Mouse (Mus musculus): ENCODE data around the gene Thrb.
A peak's percentile ranks its signal among the peaks of the same experiment; 100 is the strongest.

The Thrb gene

DNA sequence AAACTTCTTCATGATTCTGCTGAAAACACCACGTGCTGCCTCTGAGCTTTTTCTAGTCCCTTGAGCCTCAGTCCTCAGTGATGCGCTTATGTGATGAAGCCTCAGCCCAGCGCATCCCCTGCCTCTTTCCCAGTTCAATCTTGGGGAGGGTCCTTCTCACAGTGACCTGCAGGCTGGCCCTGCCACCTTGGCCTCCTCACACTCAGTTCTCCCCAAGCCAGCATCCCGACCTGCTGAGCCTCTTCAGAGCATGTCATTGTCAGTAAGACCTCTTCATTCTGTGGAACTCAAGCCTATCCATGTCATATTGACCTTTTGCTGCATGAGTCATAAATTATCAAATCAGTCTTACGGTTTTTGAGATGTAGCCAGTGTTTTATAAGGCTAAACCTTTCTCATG is 376.5 kb downstream of the Thrb start:
- no peak for DNase-seq (ENCODE audit: low spot score)

DNA sequence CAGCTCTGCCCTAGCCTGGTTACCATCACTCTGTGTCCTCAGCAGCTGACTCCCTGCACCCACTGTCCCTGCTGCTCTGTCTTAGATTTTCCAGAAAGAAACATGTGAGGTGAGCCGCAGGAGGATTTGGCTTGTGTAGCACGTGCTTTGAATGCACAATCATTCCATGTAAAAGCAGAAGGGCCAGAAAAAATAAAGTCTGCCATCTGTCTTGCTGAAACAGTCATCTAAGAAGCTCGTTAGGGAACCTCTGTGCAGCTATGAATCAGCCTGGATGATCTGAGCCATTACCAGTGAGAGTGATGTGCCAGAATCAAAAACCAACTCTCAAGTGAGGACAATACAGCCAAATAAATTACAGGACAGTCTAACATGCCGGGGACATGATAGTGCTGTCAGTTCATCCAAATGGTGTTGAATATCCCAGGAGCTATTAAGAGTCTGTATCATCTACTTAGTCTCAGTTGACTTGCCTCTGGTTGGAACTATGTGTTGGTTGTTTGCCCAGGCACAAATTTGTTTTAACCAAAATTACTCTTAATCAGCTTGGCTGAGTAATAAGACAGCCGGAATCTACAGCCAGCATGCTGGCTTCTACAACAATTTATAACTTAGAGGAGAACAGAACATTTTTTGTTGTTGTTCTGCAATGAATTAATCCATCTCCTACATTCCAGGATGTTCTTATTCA is 402.2 kb downstream of the Thrb start:
- DNase-seq (ENCODE audit: low spot score), result peak; percentile 27
